8 mouse cellular contexts compared by ENCODE assay signal in genomic region chr2:26583640-26584039, GRCm38 (mm10). TPM values are rescaled to one million over a fixed set of nuclear protein-coding genes. Genes with fewer than 3 reads are reported as not detected.
DNase-seq lines count a peak whose midpoint lies in the region; ATAC-seq and TF ChIP-seq lines count a peak whose summit lies in the region.

No protein-coding gene starts in this region.

- peak overlapping the region; percentile 14; the same call in 1 of the 2 replicates for H3K4me3 ChIP-seq in midbrain, embryonic 13.5 days (replicated peaks)
- H3K4me3 ChIP-seq in midbrain, embryonic 16.5 days (ENCODE audit: low read depth, low read length) = no peak overlapping the region
- H3K4me3 ChIP-seq in heart, embryonic 15.5 days = peak overlapping the region; percentile 74
- H3K4me3 ChIP-seq in midbrain, postnatal 0 days (ENCODE audit: low read depth, low read length) = peak overlapping the region; percentile 14; the same call in 1 of the 2 replicates

- 0 out of 2 replicates have a peak overlapping the region, but pooled peaks have one; percentile 51 for H3K27ac ChIP-seq in midbrain, embryonic 13.5 days
- no peak overlapping the region for H3K27ac ChIP-seq in midbrain, embryonic 16.5 days (ENCODE audit: low read length)
- peak overlapping the region; percentile 83 for H3K27ac ChIP-seq in heart, embryonic 15.5 days
- H3K27ac ChIP-seq in midbrain, postnatal 0 days (ENCODE audit: low read depth, low read length) = no peak overlapping the region

- H3K9ac ChIP-seq in midbrain, embryonic 13.5 days (replicated peaks) = 0 out of 2 replicates have a peak overlapping the region, but pooled peaks have one; percentile 36
- no peak overlapping the region for H3K9ac ChIP-seq in midbrain, embryonic 16.5 days (ENCODE audit: low read depth, low read length)
- H3K9ac ChIP-seq in heart, embryonic 15.5 days = peak overlapping the region; percentile 58
- no peak overlapping the region for H3K9ac ChIP-seq in midbrain, postnatal 0 days (replicated peaks; ENCODE audit: low read length, poor library complexity, severe bottlenecking)

- no peaks in the 10 kb centered on the region for H3K27me3 ChIP-seq in midbrain, embryonic 13.5 days
- H3K27me3 ChIP-seq in midbrain, embryonic 16.5 days (ENCODE audit: control insufficient read depth, insufficient read depth, low read depth, low read length) = no peaks in the 10 kb centered on the region
- H3K27me3 ChIP-seq in heart, embryonic 15.5 days = no peaks in the 10 kb centered on the region
- H3K27me3 ChIP-seq in midbrain, postnatal 0 days (ENCODE audit: insufficient read depth, low read length) = no peaks in the 10 kb centered on the region

- no peaks in the 10 kb centered on the region for H3K36me3 ChIP-seq in midbrain, embryonic 13.5 days
- no peaks in the 10 kb centered on the region for H3K36me3 ChIP-seq in midbrain, embryonic 16.5 days (ENCODE audit: control insufficient read depth, insufficient read depth, low read length)
- H3K36me3 ChIP-seq in heart, embryonic 15.5 days = no peaks in the 10 kb centered on the region
- no peaks in the 10 kb centered on the region for H3K36me3 ChIP-seq in midbrain, postnatal 0 days (ENCODE audit: insufficient read depth, low read length)

- peak; percentile 85 to 87 for DNase-seq in kidney, postnatal 36 days
- DNase-seq in midbrain, postnatal 0 days (ENCODE audit: low spot score) = no peak
- no peak for DNase-seq in frontal cortex, postnatal 25 days (ENCODE audit: low spot score in 2 of 2)
- no peak for DNase-seq in spleen, adult 12 weeks (ENCODE audit: low spot score)
- no peak for DNase-seq in spleen, postnatal 36 days (ENCODE audit: low spot score in 2 of 2)

- peaks cover 14% of the 10 kb centered on the region for H3K4me1 ChIP-seq in midbrain, embryonic 13.5 days (replicated peaks)
- peaks cover 8% of the 10 kb centered on the region for H3K4me1 ChIP-seq in midbrain, embryonic 16.5 days (ENCODE audit: control insufficient read depth, insufficient read depth, low read length)
- peaks cover 31% of the 10 kb centered on the region for H3K4me1 ChIP-seq in heart, embryonic 15.5 days (replicated peaks)
- H3K4me1 ChIP-seq in midbrain, postnatal 0 days (ENCODE audit: insufficient read depth, low read length) = no peaks in the 10 kb centered on the region

- H3K9me3 ChIP-seq in midbrain, embryonic 13.5 days = no peaks in the 10 kb centered on the region
- H3K9me3 ChIP-seq in midbrain, embryonic 16.5 days (replicated peaks; ENCODE audit: control insufficient read depth, low read length, poor library complexity, severe bottlenecking) = no peaks in the 10 kb centered on the region
- no peaks in the 10 kb centered on the region for H3K9me3 ChIP-seq in heart, embryonic 15.5 days (replicated peaks)
- no peaks in the 10 kb centered on the region for H3K9me3 ChIP-seq in midbrain, postnatal 0 days (ENCODE audit: low read length)

- no peak for TF ChIP-seq CTCF in midbrain, postnatal 0 days (IDR thresholded peaks at IDR 0.05)

- whole genome bisulfite sequencing in midbrain, embryonic 13.5 days = 75% methylated on average over 11 of the region's 11 CpGs
- 78% methylated on average over 11 of the region's 11 CpGs for WGBS in midbrain, embryonic 16.5 days
- 31% methylated on average over 11 of the region's 11 CpGs for WGBS in heart, embryonic 15.5 days
- 79% methylated on average over 11 of the region's 11 CpGs for WGBS in midbrain, postnatal 0 days

- no peak overlapping the region for H3K4me2 ChIP-seq in midbrain, embryonic 13.5 days (replicated peaks)
- no peak overlapping the region for H3K4me2 ChIP-seq in midbrain, embryonic 16.5 days (ENCODE audit: low read length)
- peak overlapping the region; percentile 42 for H3K4me2 ChIP-seq in heart, embryonic 15.5 days
- H3K4me2 ChIP-seq in midbrain, postnatal 0 days (ENCODE audit: low read depth, low read length, poor library complexity, severe bottlenecking) = no peak overlapping the region

- ATAC-seq in midbrain, embryonic 13.5 days = no peak
- ATAC-seq in midbrain, embryonic 16.5 days = no peak
- ATAC-seq in heart, embryonic 15.5 days (replicated peaks; ENCODE audit: insufficient number of reproducible peaks, insufficient read depth, low FRiP score, low read depth) = peak; percentile 54
- no peak for ATAC-seq in midbrain, postnatal 0 days (ENCODE audit: low FRiP score)

RNA-seq across cellular contexts. Expression of gene Gm20532, which starts 2.8 kb away (rescaled TPM):
- polyA plus RNA-seq in midbrain, embryonic 13.5 days (2015; fragmentation: Nextera tagmentation; extraction: Ambion mirVana) = not detected in 2 replicates
- polyA plus RNA-seq in midbrain, embryonic 16.5 days (2015; fragmentation: Nextera tagmentation; extraction: Ambion mirVana) = 0.30 TPM in 1 of 2 replicates, not detected in the other
- not detected in 2 replicates for polyA plus RNA-seq in heart, embryonic 15.5 days (2015; fragmentation: Nextera tagmentation; extraction: Ambion mirVana)
- not detected in 2 replicates for total RNA-seq in midbrain, postnatal 0 days (2014; rRNA removed)
- 0.25 TPM in 1 of 2 replicates, not detected in the other for polyA plus RNA-seq in midbrain, postnatal 0 days (2015; fragmentation: Nextera tagmentation; extraction: Ambion mirVana)

RNA-seq across cellular contexts. Expression of gene Egfl7, which starts 3.8 kb away (rescaled TPM):
- 44.9 and 55.9 TPM in 2 replicates for polyA plus RNA-seq in midbrain, embryonic 13.5 days (2015; fragmentation: Nextera tagmentation; extraction: Ambion mirVana)
- polyA plus RNA-seq in midbrain, embryonic 16.5 days (2015; fragmentation: Nextera tagmentation; extraction: Ambion mirVana) = 62.0 and 64.4 TPM in 2 replicates
- 159 and 197 TPM in 2 replicates for polyA plus RNA-seq in heart, embryonic 15.5 days (2015; fragmentation: Nextera tagmentation; extraction: Ambion mirVana)
- total RNA-seq in midbrain, postnatal 0 days (2014; rRNA removed) = 69.9 and 83.0 TPM in 2 replicates
- polyA plus RNA-seq in midbrain, postnatal 0 days (2015; fragmentation: Nextera tagmentation; extraction: Ambion mirVana) = 63.2 and 70.9 TPM in 2 replicates

RNA-seq across cellular contexts. Expression of gene Agpat2, which starts 20.6 kb away (rescaled TPM):
- polyA plus RNA-seq in midbrain, embryonic 13.5 days (2015; fragmentation: Nextera tagmentation; extraction: Ambion mirVana) = 4.0 and 5.3 TPM in 2 replicates
- polyA plus RNA-seq in midbrain, embryonic 16.5 days (2015; fragmentation: Nextera tagmentation; extraction: Ambion mirVana) = 4.0 and 4.1 TPM in 2 replicates
- polyA plus RNA-seq in heart, embryonic 15.5 days (2015; fragmentation: Nextera tagmentation; extraction: Ambion mirVana) = 19.9 and 26.3 TPM in 2 replicates
- total RNA-seq in midbrain, postnatal 0 days (2014; rRNA removed) = 6.4 and 8.4 TPM in 2 replicates
- 5.0 and 6.3 TPM in 2 replicates for polyA plus RNA-seq in midbrain, postnatal 0 days (2015; fragmentation: Nextera tagmentation; extraction: Ambion mirVana)

RNA-seq across cellular contexts. Expression of gene Fam69b, which starts 44.6 kb away (rescaled TPM):
- polyA plus RNA-seq in midbrain, embryonic 13.5 days (2015; fragmentation: Nextera tagmentation; extraction: Ambion mirVana) = 112 and 118 TPM in 2 replicates
- polyA plus RNA-seq in midbrain, embryonic 16.5 days (2015; fragmentation: Nextera tagmentation; extraction: Ambion mirVana) = 153 and 155 TPM in 2 replicates
- 12.2 and 18.0 TPM in 2 replicates for polyA plus RNA-seq in heart, embryonic 15.5 days (2015; fragmentation: Nextera tagmentation; extraction: Ambion mirVana)
- total RNA-seq in midbrain, postnatal 0 days (2014; rRNA removed) = 237 and 261 TPM in 2 replicates
- polyA plus RNA-seq in midbrain, postnatal 0 days (2015; fragmentation: Nextera tagmentation; extraction: Ambion mirVana) = 155 and 162 TPM in 2 replicates

Comparison
In these comparisons a context has a peak if more than half of its experiments do, and no peak if none do; other contexts are left out.
1. H3K27ac ChIP-seq: peak in midbrain, embryonic 13.5 days (single experiment) and heart, embryonic 15.5 days (single experiment); none in midbrain, embryonic 16.5 days (single experiment) and midbrain, postnatal 0 days (single experiment).
2. H3K9ac ChIP-seq: peak in midbrain, embryonic 13.5 days (single experiment) and heart, embryonic 15.5 days (single experiment); none in midbrain, embryonic 16.5 days (single experiment) and midbrain, postnatal 0 days (single experiment).
3. DNase-seq: peak in kidney, postnatal 36 days (2 of 2); none in midbrain, postnatal 0 days (single experiment), frontal cortex, postnatal 25 days (0 of 2), spleen, adult 12 weeks (single experiment) and spleen, postnatal 36 days (0 of 2).